Mouse (Mus musculus): ENCODE measurements around the gene Cradd.

Gene Cradd

GRCm38 (mm10) chr10:95302211-95303163 lies 21.4 kb downstream of the Cradd start:
- no peak for DNase-seq

- no peak for DNase-seq
Measured at GRCm38 (mm10) chr10:95300178-95300793, 23.6 kb downstream of the Cradd start.

GRCm38 (mm10) chr10:95299808-95300133 lies 24.2 kb downstream of the Cradd start:
- DNase-seq = no peak

GRCm38 (mm10) chr10:95299010-95299807 lies 24.7 kb downstream of the Cradd start:
- no peak for DNase-seq

GRCm38 (mm10) chr10:95298504-95298903 lies 25.4 kb downstream of the Cradd start:
- DNase-seq = no peak

GRCm38 (mm10) chr10:95297690-95298104 lies 26.2 kb downstream of the Cradd start:
- no peak for DNase-seq

GRCm38 (mm10) chr10:95297024-95297423 lies 26.9 kb downstream of the Cradd start:
- no peak for DNase-seq

- no peak for DNase-seq
Measured at GRCm38 (mm10) chr10:95293261-95293660, 30.7 kb downstream of the Cradd start.

- DNase-seq = no peak
Measured at GRCm38 (mm10) chr10:95292269-95292668, 31.7 kb downstream of the Cradd start.

GRCm38 (mm10) chr10:95291133-95291876 lies 32.6 kb downstream of the Cradd start:
- no peak for DNase-seq

- no peak for DNase-seq
Measured at GRCm38 (mm10) chr10:95289819-95290218, 34.1 kb downstream of the Cradd start.

GRCm38 (mm10) chr10:95288206-95288605 lies 35.7 kb downstream of the Cradd start:
- no peak for DNase-seq

- no peak for DNase-seq
Measured at GRCm38 (mm10) chr10:95287351-95287750, 36.6 kb downstream of the Cradd start.

GRCm38 (mm10) chr10:95283434-95283833 lies 40.5 kb downstream of the Cradd start:
- no peak for DNase-seq

- DNase-seq = no peak
Measured at GRCm38 (mm10) chr10:95281996-95282395, 41.9 kb downstream of the Cradd start.

- DNase-seq = no peak
Measured at GRCm38 (mm10) chr10:95281466-95281990, 42.4 kb downstream of the Cradd start.

- DNase-seq = no peak
Measured at GRCm38 (mm10) chr10:95280327-95280726, 43.6 kb downstream of the Cradd start.

GRCm38 (mm10) chr10:95279459-95279858 lies 44.5 kb downstream of the Cradd start:
- no peak for DNase-seq

GRCm38 (mm10) chr10:95278085-95278484 lies 45.8 kb downstream of the Cradd start:
- DNase-seq = no peak

- no peak for DNase-seq
Measured at GRCm38 (mm10) chr10:95275488-95275887, 48.4 kb downstream of the Cradd start.

GRCm38 (mm10) chr10:95273226-95273625 lies 50.7 kb downstream of the Cradd start:
- DNase-seq = no peak

GRCm38 (mm10) chr10:95269151-95269550 lies 54.8 kb downstream of the Cradd start:
- no peak for DNase-seq
